Mouse (Mus musculus) lung, adult 2 months (tissue): ENCODE measurements around the gene Itga9. TPM values are rescaled to one million over a fixed set of nuclear protein-coding genes. Genes with fewer than 3 reads are reported as not detected.

Experiments used
- DNase-seq: peaks from one replicate; pipeline ENCODE4 v3.0.0; 2022
- H3K4me1 ChIP-seq: fragments of 200-500 bp; 2 replicates; pipeline ENCODE4 v1.6.1; 2011; ENCODE audit warnings: low read length; ENCODE audit not compliant: control insufficient read depth, insufficient read depth
- H3K4me3 ChIP-seq: fragments of 200-500 bp; replicated peaks from 2 replicates; pipeline ENCODE3; 2011; ENCODE audit warnings: low read depth, mild to moderate bottlenecking, control low read depth, low read length; ENCODE audit errors: extremely low read depth
- CTCF ChIP-seq: fragments of 200-500 bp; IDR thresholded peaks from 2 replicates; pipeline ENCODE4 v1.5.1; 2011; ENCODE audit warnings: mild to moderate bottlenecking, low read length, control low read depth; ENCODE audit not compliant: insufficient read depth
- POLR2A ChIP-seq: fragments of 200-500 bp; IDR thresholded peaks from 2 replicates; pipeline ENCODE4 v1.6.1; 2011; ENCODE audit warnings: low read depth, mild to moderate bottlenecking, control low read depth, low read length, borderline replicate concordance; ENCODE audit errors: extremely low read depth
- WGBS: fragments of 180-500 bp; shearing (Covaris S2); methylation state at CpG from one replicate; pipeline ENCODE4 v1.1.7; 2018; 5-methylcytosine and 5-hydroxymethylcytosine counted together
- polyA plus RNA-seq: library from polyadenylated mRNA; depleted of rRNA; stranded (reverse); fragments of >200 nt; gene quantifications from 2 replicates; pipeline ENCODE4 v1.2.3, GENCODE M21; 2012

The Itga9 gene
- polyA plus RNA-seq, 1 experiment = 66.2 TPM

DNA sequence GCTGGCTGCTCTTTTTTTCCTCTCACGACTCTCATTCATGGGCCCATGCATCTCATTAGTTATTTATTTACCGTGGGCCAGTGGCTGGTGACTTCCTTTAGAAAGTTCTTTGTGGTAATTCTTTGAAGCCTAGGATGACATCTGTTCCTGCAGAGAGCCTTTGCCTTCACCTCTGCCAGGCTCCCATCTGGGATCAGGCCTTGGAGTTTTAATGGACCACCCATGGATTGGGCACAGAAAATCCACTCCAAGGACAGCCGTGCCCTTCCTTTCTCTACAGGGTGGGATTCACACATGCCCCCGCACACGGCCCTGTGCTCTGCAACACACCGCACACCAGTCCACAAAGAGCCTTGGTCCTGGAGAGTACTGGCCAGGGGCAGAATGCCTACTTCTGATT, 295.4 kb downstream of the Itga9 start:
- H3K4me1 ChIP-seq = no peaks in the 10 kb centered on the region
- DNase-seq = no peak
- no peak overlapping the region for H3K4me3 ChIP-seq
- TF ChIP-seq CTCF (no peak), POLR2A (no peak)
- WGBS = 75% methylated on average over 6 of the region's 6 CpGs

DNA sequence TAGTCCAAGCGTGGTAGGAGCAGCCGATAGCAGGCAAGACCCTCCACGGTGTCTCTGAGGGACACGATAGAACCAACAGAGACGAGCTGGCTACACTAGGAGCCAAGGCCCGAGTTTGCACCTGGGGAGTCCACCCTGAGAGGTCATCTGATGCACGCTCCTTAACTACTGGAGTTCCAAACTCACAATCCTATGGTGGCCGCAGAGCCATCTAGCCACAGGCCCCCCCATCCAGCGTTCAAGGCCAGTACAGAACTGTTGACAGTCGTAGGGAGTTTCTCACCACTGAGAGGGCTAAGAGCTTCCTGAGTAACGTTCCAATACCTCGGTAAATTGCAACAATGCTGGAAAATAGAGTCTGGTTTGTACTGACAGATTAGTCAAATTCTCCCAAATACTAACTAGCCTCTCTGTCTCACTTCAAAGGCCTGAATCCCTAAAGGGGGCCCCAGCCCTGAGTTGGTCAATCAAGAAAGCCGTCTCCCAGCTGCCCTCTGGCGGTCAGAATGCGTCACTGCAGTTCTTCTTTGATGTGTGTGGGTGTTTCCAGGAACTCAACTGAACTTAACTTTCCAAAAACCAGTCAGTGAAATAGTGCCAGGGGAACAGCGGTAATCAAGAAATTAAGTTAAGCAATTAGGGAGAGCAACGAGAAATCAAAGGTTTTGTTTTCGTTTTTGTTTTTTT, 301.6 kb downstream of the Itga9 start:
- peak; percentile 75 for DNase-seq
- TF ChIP-seq CTCF (peak; percentile 89), POLR2A (no peak)
- 50% methylated on average over 18 of the region's 18 CpGs for WGBS
- H3K4me1 ChIP-seq = no peaks in the 10 kb centered on the region
- H3K4me3 ChIP-seq = no peak overlapping the region

DNA sequence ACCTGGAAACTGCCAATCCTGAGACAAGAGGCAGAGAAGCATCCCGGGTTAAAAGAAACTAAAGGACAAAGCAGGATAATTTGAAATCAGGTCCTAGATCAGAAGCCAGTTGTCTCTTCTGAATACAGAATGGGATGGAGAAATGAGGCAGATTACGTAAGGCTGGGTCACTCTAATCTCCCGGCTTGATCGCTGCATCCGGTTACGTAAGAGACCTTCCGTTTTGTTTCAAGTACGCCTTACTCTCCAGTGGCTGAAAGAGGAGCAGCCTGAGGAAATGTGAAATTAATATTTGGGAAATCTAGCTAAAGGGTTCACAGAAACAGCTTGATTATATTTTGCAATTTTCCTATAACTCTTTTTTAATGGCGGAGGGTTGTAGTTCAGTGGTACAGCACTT, 306.6 kb downstream of the Itga9 start:
- DNase-seq = no peak
- Histone ChIP-seq H3K4me3 (no peak overlapping the region), H3K4me1 (no peaks in the 10 kb centered on the region)
- TF ChIP-seq CTCF (no peak), POLR2A (no peak)
- WGBS = 66% methylated on average over 9 of the region's 9 CpGs

DNA sequence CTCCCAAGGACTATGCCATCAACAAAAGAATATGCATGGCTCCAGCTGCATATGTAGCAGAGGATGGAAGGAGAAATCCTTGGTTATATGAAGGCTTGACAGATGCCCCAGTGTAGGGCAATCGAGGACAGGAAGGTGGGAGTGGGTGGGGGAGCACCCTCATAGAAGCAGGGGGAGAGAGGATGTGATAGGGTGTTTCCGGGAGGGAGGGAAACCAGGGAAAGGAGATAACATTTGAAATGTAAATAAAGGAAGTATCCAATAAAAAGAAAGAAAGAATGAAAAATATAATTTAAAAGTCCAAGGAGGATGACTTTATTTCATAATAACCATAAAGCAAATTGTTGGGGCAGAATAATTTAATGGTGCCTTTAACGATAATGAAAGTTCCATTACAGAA, 307.1 kb downstream of the Itga9 start:
- WGBS = 50% methylated on average over 3 of the region's 3 CpGs
- Histone ChIP-seq H3K4me1 (no peaks in the 10 kb centered on the region), H3K4me3 (no peak overlapping the region)
- TF ChIP-seq POLR2A (no peak), CTCF (no peak)
- no peak for DNase-seq

DNA sequence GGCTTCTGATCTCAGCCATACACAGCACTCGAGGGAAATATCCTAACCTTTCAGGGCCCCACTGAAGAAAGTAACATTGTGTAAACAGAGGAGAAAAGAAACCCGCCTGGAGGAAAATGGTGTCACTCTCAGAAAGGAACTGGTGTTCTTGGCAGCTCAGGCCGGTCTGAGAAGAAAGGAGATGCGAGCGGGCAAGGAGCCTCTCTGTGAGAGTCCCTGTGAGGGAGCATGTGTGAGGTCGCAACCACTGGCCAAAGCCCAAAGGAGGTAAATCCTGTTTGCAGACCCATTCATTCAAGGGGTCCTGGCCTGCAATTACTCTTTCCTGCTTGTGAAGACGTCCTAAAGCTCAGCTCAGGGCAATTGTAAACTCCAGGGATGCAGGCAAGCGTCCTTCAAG, 308.1 kb downstream of the Itga9 start:
- 31% methylated on average over 8 of the region's 8 CpGs for WGBS
- TF ChIP-seq POLR2A (no peak), CTCF (no peak)
- no peak overlapping the region for H3K4me3 ChIP-seq
- H3K4me1 ChIP-seq = no peaks in the 10 kb centered on the region
- no peak for DNase-seq

DNA sequence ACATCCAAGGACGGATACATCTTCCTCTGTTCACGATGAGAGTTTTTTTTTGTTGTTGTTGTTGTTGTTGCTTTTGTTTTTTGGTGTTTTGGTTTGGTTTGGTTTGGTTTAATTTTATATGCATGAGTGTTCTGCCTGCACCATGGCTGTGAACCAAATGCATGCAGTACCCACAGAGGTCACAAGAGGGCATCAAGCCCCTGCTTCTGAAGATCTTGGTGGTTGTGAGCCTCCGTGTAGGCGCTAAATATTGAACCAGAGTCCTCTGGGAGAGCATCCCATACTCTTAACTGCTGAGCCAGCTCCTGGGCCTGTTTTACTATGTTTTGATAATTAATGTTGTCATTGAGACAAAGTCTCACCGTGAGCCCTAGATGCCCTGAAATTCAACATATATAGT, 308.8 kb downstream of the Itga9 start:
- 75% methylated on average over 5 of the region's 5 CpGs for WGBS
- peak; percentile 37 for DNase-seq
- H3K4me3 ChIP-seq = no peak overlapping the region
- no peak for TF ChIP-seq POLR2A
- peak; percentile 78 for TF ChIP-seq CTCF
- no peaks in the 10 kb centered on the region for H3K4me1 ChIP-seq

DNA sequence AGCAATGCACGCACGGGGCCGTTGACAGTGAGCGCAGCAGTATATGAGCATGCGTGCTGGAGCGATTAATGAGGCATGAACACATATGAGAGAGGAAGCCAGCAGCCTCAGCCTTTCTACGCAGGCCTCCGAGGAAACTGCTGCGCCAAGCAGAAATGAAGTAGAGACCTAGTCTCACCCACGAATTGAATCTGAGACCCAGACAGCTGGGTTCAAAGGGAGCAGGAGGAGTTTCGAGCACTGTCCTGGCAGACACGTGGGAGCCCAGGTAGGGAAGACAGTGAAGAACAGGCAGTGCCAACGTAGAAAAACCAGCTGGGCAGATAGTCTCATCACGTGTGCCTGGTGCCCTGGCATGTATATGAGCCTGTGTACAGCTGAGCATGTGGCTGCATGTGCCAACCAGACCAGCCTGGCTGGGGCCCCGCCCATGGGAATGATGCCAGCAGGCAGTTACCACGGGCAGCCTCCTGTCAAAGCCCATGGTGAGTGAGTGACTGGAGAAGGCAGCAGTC, 313.2 kb downstream of the Itga9 start:
- TF ChIP-seq POLR2A (no peak), CTCF (no peak)
- DNase-seq = no peak
- Histone ChIP-seq H3K4me3 (no peak overlapping the region), H3K4me1 (peaks cover 1% of the 10 kb centered on the region; the same call in 1 of the 2 replicates)
- 75% methylated on average over 16 of the region's 16 CpGs for WGBS

DNA sequence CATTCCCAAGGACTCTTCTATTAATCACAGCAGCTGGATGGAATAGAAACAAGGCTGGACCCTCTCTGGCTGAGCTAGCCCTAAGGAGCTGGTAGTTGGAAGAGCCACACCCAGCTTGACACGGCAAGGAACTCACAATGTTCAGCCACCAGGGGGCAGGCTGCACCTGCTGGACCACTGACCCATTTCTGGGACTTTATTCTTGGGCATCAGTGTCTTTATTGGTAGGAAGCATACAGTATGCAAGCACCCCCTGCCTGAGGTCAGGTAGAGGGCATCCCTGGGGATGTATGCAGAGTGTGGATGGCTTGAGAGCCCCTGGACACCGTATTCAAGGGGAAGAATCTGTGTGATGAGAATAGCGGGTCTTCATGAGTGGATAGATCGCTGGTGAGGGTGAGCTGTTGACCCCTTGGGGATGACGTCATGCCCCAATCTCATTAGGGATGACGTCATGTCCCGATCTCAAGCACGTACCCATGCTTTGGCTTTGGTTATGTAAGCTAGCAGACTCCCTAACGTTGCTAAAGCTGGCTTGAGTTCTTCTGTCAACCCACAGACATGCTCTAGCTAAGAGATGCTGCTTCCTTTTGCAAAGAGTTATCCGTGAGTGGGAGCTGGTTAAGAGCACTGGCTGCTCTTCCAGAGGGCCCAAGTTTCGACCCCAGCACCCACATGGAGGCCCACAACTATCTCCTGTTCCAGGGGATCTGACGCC, 314.5 kb downstream of the Itga9 start:
- TF ChIP-seq CTCF (peak; percentile 96), POLR2A (peak; percentile 4; the same call in 1 of the 2 replicates)
- Histone ChIP-seq H3K4me1 (peaks cover 3% of the 10 kb centered on the region; the same call in 1 of the 2 replicates), H3K4me3 (no peak overlapping the region)
- DNase-seq = peak; percentile 83
- 33% methylated on average over 12 of the region's 12 CpGs for WGBS

DNA sequence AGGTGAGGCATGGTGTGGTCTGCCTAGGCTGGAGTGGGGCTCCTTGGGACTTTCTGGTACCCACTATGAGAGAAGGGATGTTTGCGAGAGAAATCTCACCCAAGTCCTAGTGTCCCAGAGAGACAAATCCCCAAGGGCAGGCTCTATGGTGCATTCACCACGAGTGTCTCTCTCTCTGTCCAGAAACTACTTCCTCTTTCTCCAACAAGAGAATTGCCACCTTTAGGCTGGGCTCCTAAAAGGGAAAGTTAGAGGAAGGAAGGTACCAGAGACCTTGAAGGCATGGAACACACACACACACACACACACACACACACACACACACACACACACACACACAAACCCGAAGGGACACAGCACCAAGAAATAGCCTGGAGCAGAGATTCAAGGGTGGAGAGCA, 315.4 kb downstream of the Itga9 start:
- TF ChIP-seq CTCF (no peak), POLR2A (no peak)
- Histone ChIP-seq H3K4me1 (peaks cover 3% of the 10 kb centered on the region; the same call in 1 of the 2 replicates), H3K4me3 (no peak overlapping the region)
- DNase-seq = no peak
- WGBS = 65% methylated on average over 3 of the region's 3 CpGs

DNA sequence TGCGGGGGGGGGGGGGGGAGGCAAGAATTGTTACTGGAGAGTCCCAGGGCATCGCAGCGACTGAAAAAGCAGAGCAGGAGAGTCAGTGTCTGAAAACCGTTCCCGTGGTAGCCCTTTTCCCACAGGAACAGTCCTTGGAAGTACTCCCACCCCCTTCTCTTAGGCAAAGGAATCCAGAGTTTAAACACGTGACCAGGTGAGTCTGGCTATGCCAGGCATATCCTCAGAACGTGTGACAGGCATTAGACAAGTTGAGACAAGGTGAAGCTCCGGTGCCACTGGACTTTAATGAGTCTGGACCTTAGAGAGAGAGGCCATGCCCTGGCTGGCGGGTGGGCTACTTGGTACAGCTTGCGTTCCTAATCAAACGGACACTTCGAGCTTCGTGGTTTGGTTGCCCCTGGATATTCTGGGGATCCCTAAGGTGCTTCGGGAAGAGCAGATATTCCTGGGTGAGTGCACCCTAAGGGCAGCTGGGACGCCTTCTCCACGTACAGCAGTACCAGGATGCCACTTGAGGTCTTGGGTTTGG, 318.1 kb downstream of the Itga9 start:
- WGBS = 30% methylated on average over 16 of the region's 16 CpGs
- no peak for TF ChIP-seq CTCF
- no peak for TF ChIP-seq POLR2A
- Histone ChIP-seq H3K4me3 (peak overlapping the region; percentile 11), H3K4me1 (peaks cover 3% of the 10 kb centered on the region; the same call in 1 of the 2 replicates)
- no peak for DNase-seq
